Mouse (Mus musculus): Measurements from ENCODE around the gene Itsn1.

Itsn1 gene

DNA sequence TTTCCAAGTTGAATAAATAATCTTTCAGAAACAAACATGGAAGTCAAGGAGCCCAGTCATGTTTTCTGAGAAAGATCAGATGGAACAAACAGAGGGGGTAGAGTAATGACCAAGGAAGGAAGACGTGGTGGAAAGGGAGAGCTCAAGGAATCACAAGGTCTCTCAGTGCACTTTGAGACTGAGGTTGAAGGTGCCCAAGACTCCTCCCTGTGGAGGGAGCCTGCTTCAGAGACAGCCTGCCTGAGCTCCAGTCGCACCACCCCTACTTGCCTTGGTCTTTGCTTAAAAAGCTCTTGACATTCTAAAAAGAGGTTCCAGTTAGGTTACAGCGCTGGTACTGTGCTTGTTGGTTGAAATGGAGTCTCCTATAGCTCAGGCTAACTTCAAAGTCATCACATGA, 121.1 kb downstream of the Itsn1 start:
- DNase-seq = no peak

DNA sequence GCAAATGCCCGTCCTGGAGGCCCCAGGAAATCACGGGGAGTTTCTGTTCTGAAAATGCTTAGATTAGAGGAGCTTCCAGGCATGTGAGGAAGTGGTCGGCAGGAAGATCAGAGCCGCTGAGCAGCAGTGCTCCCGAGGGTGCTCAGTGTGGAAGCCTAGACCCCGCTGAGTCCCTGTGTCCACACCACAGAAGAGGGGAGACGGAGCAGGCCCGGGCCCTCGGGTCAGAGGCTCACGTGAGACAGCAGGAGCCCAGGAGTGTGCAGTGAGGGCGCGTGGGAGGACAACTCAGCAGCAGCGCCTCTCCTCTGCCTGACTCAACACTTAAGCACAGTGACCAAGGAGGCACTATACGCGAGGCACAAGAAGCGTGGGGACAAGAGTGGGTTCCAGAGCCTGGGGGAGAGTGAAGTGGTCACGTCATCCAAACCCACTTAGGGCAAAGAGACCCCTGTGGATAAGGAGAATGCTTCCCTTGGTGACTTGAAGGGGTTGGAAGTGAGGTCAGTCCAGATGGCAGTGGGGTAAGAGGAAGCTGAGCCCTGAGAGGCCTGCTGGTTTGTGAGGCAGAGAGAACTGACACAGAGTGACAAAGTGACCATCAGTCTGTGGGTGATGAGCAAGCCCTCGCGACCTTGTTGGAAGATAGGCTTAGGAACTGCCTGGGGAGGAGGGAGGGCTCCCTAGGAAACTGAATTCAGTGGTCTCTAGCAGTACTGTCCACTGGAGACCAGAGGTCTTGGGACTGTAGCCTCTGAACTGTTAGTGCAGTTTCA, 122.6 kb downstream of the Itsn1 start:
- DNase-seq = no peak

DNA sequence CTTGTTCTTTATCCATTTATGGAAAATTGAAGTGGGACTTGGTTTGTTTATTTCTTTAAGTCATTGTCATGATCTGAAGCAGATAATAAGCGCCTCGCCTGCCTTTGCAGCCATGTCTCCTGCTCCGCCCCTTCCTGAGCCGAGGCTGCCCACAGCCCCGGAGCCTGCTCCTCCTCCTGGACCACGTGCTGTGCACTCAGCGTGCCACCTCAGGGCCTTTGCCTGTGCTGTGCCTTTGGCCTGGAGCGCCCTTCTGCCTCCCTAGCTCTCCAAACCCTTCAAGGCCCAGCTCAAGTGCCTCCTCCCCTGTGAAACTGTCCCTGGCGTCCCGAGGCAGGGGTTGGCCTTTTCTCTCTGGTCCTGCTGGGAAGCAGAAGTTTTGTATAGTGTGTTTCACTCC, 123.7 kb downstream of the Itsn1 start:
- no peak for DNase-seq

DNA sequence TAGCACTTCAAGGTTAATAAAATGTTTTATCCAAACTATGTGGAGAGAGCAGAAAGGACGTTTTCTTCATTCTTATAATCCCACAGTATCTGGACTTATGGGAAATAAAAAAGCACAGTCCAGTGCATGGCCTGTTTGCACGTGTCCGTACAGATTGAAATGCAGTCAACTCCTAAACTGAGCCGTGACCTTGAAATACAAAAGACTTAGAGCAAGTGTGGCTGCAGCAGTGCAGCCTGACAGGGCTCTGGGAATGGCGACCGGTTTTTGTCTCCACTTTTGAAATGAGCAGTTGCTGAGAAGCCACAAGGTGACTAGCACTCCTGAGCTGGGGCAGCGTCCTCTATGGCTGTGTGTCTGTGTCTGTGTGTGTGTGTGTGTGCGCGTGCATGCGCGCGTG, 124.1 kb downstream of the Itsn1 start:
- DNase-seq = no peak

DNA sequence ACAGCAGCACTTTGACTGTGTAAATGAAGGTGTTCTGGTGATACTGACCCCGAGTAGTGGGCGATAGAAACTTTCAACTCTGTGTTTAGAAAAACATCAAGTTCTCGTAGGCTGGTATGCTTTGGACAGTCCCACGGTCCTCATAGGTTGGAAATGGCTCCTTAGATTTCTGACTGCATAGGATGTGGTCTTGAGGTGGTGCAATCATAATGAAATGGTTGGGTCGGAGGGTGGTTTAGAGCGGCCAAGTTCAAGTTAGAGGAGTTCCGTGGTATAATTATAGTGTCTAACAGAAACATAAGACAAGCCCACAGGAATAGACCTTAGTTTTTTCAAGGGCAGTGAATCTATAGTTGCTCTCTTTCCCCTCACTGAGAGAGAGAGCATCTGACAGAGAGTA, 129.6 kb downstream of the Itsn1 start:
- no peak for DNase-seq

DNA sequence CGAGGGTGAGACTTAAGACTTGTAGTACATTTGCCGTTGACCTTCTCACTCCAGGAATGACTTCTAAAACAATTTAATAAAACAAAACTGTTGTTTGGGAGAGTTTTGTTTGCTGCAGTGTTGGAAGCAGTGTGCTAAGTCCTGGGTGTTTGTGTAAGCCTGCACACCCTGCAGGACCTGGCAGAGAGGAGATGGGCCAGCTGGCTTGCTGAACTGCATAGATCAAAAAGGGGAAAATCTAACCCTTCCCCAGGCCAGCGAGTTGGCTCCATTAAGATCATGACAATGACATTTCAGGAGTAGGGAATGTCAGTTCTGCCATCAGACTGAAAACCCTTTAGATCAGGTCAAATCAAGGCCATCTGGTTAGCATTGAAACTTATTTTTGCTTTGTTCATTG, 130.1 kb downstream of the Itsn1 start:
- no peak for DNase-seq

DNA sequence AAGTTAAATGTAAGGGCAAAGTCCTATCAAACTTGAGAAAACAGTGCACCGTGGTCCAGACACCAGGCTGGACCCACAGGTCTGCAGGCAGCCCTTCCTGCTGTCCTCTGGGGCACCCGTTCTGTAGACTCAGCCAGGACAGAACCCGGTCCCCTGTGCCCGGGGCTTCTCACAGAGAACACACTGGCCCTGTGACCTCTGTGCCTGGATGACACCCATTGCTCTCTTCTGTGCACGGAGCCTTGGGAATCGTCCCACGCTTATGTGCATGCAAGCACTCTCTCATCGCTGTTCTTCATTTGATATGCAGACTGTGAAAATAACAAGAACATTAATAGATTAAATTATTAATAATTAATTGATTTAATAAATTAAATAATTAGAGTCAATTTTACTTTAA, 130.9 kb downstream of the Itsn1 start:
- no peak for DNase-seq

DNA sequence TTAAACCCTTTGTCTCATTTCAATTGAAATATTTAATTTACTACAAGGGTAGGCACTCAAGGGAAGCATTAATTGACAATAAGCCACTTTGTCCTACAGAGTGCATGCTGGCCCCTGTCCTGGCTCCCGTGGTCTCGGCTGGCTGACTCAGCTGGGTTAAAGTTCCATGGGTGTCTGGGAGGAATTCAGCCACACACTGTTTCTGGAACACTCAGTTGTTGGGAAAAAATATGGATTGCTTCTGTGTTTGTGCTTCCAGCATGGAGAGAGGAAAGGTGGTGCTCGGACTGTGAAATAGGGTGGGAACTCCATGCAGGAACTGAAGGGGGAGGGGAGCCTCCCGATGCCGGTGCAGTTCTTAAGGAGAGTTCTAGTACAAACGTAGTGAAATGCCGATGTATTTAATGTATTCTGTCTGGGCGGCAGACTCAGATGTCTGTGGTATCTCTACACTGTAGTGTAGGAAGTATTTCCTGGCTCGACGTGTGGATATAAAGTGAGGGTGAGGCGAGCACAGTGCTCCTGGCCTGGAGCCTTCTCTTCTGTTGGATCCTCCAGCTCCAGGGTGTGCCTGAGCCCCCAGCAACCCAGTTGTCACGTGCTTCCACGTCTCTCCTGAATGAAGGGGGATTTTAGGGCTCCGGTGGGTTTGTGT, 131.5 kb downstream of the Itsn1 start:
- DNase-seq = peak; percentile 65

DNA sequence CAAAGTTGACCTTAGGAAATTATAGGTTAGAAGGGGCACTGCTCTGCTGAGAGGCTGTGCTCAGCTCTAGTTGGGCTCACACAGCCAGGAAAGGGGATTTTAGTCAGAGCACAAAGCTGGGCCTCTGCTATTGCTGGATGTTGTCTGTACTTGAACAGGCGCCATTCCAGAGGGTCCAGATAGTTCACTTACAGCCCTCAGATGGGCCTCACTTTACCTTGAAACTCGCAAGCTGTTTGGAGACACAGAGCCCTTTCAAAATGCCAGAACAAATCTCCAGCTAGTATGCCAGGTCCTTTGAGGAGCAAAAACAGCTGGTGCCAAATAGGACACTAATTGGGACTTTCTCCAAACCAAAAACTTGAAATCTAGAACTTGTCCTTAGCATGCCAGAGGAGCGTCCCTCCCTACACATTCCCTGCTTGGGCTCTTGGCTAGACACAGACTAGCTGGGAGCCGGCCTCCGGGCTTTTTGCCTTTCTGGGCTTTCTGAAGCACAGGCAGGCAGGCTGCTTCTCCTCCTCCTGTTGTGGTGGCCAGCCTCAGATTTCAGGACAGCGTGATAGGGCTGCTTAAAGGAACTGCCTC, 132.8 kb downstream of the Itsn1 start:
- DNase-seq = peak; percentile 68

DNA sequence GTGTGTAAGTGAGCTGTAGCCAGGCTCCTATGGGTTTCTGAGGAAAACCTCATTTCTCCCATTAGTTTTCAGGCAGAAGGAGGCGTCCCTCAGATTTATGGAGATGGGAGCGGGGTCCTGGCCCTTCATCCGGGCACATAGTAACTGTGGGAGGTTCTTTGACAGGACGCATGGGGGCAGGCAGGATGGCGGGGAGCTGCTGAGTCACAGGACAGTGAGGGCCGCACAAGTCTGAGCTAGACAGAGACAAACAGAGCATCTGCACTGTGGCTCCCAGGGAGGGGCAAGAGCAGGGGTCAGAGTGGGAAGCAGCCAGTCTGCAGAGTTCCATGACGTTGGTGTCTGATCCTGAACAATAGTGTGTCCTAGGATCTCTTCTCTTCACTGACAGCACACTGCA, 133.8 kb downstream of the Itsn1 start:
- DNase-seq = peak; percentile 73

DNA sequence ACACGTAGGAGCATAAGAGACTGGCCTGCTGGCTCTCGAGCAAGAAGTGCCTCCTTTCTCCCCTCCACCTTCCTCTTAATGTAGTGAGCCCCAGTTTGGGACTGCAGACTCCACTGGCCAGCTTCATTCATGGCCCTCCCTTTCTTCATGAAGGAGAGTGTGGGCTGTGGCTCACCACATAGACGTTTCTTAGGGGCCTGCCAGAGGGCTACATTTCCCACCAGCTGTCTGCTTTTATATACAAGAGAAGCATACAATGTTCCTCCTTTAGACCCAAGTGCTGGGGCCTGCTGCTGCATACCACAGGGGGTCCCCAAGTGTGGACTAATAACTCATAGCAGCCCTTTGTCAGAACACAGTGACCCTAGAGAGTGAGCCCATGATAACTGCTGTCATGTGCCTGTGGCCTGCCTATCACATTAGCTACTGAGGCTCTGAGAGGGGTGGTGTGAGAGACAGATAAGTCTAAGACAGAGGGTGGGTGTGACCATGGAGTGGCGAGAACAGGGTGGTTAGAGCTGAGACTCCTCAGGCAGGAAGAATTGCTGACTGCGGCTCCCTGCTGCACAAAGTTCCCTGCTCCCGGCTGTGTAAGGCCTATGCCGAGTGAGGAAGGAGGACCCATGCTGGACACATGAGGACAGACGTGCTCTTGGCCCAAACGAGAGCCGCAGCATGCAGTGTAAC, 135.7 kb downstream of the Itsn1 start:
- DNase-seq = peak; percentile 53

DNA sequence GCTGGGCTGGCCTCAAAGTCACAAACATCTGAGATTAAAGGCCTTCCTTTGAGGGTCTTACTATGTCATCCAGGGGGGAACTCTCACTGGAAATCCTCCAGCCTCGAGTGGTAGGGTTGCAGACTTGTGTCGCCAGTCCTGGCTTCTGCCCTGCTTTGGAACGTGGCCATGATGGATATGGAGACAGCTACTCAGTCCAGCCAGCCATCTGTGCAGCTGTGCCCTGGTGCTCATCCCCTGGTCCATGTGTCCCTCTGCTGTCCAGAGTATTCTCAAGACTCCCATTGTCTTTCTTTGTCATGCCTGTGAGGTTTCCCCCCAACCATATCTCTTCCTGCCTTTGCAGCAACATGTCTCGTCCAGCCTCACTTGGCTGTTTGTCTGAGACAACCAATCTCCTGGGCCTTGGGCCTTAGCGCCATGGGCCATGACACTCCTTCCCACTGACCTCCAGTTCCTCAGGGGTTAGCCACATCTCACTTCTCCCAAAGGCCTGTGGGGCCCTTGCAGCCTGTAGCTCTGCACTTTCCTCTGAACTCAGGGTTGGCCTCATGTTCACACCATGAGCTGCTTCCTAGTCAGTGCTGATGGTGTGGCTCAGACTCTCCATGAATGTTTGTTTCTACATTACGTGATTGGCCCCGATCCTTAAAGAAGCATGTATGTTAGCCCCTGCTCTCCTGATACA, 136.6 kb downstream of the Itsn1 start:
- DNase-seq = no peak

DNA sequence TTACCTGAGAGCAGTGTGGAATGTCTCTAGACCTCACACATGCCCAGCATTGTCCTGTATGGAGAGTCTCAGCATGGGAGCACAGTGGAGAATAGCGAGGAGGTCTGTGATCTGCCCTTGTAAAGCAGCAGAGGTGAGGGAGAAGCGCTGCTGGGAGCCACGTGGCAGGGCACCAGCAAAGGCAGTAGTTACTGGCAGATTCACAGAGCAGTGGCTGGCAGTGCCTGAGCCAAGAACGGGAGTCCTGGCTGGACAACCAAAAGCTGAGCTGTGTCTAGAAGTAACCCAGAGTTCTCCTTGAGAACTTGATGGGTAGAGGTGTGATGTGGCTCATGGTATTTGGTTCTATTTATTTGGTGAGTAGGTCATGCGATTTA, 137.2 kb downstream of the Itsn1 start:
- DNase-seq = no peak

DNA sequence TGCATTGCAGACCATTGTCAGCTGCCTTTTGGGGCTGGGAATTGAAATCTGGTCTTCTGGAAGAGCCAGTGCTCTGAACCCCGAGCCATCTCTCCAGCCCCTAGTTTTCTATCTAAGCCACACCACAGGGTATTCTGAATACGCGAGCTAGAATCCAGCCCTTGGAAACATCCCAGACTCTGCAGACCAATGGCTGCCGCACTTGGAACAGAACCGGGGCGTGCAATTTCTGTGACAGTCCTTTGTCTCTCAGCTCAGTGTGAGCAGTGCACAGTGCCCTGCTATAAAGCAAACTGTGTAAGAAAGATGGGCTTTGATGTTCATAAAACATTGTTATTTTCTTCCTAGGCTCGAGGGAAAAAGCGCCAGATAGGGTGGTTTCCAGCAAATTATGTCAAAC, 138.6 kb downstream of the Itsn1 start:
- no peak for DNase-seq

DNA sequence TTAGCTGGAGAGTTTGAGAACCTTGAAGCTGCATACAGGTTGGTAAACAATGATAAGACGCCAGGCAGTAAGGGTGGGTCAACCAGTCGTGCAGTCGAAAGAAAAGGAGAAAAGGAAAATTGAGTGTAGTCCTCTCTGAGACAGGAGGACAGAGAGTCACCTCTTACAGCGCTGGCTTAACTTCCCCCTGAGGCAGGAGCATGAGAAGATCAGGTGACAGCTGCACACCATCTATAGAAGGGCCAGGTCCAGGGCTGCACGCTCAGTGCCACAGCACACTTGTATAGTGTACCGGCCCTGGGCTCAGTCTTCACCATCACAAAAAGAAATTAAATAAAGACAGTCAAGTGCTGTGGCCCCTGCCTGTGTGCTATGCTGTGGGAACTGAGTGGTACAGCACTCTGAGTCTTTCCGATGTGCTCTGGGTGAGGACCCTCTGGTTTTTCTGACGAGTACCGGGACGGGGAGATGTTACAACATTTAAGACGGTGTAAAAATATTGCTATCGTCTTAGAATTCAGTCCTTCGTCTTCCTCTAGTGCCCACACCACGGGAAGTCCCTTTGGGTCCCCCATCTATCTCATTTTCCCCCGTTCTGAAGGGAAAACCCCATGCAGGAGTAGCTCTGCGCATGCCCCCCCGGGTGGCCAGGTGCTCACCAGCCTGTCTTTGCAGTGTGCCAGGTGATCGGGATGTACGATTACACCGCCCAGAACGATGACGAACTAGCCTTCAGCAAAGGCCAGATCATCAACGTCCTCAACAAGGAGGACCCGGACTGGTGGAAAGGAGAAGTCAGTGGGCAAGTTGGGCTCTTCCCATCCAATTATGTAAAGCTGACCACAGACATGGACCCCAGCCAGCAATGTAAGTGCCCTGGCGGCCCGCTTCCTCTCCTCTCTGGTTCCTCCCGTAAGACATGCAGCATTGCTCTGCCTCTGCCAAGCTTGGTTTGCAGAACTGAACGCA, 140.1 kb downstream of the Itsn1 start:
- peak; percentile 52 for DNase-seq

DNA sequence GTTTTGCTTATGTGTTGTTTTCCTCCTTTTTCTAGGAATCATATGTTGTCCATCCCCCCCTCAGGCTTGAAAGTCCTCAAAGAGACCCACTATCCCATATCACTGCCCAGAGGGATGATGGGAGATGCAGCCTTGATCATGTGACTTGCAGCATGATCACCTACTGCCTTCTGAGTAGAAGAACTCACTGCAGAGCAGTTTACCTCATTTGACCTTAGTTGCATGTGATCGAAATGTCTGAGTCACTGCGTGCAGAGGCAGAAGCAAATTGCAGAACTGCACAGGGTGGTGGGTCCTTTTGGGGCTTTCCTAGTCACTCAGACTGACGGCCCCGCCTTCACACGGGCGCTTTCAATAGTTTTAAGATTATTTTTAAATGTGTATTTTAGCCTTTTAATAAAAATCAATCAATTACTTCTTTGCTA, 141.1 kb downstream of the Itsn1 start:
- no peak for DNase-seq

DNA sequence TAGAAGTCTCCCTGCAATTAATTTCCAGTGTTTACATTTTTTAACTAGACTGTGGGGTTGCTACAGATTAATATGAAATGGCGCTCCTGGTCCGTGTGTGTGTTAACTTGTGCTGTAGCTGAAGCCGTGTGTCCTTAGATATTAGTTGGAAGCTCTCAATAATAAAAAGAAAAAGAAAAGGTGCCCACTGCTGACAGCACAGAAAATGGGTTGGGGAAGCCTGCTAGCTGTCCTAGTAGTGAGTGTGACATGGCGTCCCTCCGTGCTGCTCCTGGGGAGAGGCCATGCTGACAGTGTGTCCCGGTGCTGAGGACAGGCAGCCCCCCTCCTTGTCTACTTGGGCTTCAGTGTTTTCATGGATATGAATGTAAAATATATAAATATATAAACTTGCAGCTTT, 142.1 kb downstream of the Itsn1 start:
- DNase-seq = no peak

DNA sequence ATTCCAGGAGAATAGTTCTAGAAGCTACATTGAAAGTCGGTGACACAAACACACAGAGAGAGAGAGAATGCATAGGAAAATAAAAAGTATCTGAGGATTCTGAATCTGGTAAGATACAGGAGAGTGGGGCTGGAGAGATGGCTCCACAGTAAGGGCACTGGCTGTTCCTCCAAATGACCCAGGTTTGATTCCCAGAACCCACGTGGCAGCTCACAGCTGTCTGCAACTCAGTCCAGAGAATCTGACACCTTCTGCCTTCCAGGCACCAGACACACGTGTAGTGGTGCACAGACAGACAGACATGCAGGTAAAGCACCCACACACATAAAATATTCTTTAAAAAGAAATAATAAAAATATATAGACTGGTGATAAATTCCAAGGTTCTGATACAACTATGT, 144.6 kb downstream of the Itsn1 start:
- no peak for DNase-seq

DNA sequence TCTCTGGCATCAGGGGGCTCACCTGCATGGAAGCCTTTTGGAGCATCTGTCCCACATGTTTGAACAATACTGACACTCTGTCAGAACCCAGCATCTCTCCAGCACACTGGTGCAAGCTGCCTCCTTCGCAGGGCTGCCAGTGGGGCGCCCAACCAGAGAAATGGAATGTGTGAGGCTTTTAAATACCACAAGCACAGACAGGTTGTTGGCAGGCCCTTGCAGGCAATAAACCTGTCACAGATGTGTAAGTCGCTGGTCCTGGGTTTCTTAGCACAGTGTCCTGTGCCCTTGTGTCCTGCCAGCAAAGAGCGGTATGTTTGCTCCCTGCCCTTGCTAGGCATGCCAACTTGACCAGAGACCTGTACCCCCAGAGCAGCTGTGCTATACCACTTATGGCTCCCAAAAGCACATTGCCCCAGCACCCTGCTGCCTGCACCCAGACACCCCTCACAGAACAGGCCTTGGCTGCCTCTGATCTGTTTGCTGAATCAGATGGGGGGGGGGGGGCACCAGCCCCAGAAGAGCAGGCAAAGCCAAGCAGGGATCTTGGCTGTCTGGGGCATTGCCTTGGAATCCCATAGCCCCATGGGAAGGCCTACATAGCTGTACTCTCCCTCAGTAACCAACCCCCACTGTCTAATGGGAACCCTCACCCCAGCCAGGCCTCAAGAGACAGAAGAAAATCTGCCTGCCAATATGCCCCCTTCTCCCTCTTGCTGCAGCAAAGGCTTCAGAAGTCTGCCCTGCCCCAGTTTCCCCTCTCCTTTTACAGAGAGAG, 146.7 kb downstream of the Itsn1 start:
- DNase-seq = peak; percentile 54

DNA sequence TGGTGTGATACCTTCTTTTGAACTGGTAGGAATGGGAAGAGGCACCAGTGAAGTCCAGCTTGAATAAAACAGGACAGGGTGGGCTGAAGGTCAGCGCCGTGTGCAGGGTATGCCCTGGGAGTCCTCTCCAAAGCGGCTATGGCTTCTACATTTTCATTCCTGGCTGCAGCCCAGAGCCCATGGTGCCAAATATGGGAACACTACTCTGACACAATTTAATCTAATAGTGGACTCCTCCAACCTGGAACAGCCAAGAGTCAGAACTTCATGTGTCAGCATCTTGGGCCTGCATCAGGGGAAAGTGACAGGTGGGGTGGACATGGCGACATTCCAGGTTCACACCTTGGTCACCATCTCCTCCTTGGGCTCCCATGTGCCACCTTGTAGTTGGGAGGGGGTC, 147.4 kb downstream of the Itsn1 start:
- DNase-seq = no peak

DNA sequence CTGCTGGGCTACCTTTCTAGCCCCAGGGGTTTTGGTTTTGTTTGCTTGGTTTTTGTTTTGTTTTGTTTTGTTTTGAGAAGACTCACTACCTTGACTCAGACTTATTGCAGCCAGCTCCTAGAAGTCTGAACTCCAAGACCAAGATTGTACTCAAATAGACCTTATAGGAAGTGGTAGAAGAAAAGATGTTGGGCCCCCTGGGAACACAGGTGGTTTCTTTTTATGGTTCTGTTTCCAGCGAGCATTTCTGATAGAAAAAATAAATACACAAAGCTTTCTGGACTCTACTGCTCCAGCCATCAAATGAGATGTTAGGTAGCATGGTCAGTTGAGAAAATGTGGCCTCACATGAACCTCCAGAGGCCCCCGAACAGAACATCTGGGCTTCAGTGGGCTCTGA, 150.0 kb downstream of the Itsn1 start:
- no peak for DNase-seq
